Mouse (Mus musculus): ENCODE results near the gene Olfr690. TPM values are rescaled to one million over a fixed set of nuclear protein-coding genes. Genes with fewer than 3 reads are reported as not detected.

Gene Olfr690
- polyA plus RNA-seq (2015; fragmentation: Nextera tagmentation; extraction: Ambion mirVana): not detected in 2 replicates

- no peak for DNase-seq (ENCODE audit: low spot score)
- no peak for ATAC-seq (replicated peaks; ENCODE audit: low FRiP score, low read depth)
- no peaks in the 10 kb centered on the region for H3K4me1 ChIP-seq (replicated peaks; ENCODE audit: insufficient read depth, low read length)
- WGBS: 86% methylated on average over 1 of the region's 1 CpGs
- no peak within 1 kb of the TSS for H3K4me3 ChIP-seq (replicated peaks; ENCODE audit: low read depth, low read length)
- H3K4me2 ChIP-seq (ENCODE audit: low read length): no peak within 1 kb of the TSS
- no peak within 1 kb of the TSS for H3K9ac ChIP-seq (ENCODE audit: low read depth, low read length)
- H3K27ac ChIP-seq: no peak within 1 kb of the TSS
- no peaks in the 10 kb centered on the region for H3K27me3 ChIP-seq (ENCODE audit: insufficient read depth, low read length)
- no peaks in the 10 kb centered on the region for H3K9me3 ChIP-seq (replicated peaks; ENCODE audit: low read length)
- H3K36me3 ChIP-seq (ENCODE audit: insufficient read depth, low read length): no peaks in the 10 kb centered on the region
- no peak for TF ChIP-seq CTCF (IDR thresholded peaks at IDR 0.05; ENCODE audit: low read depth)
Measured at GRCm38 (mm10) chr7:105334004-105334403, at the start of gene Olfr690. Gene Olfr690 (minus strand): TSS chr7:105334104.

- WGBS: 95% methylated on average over 3 of the region's 3 CpGs
Measured at GRCm38 (mm10) chr7:105380329-105380728, 46.4 kb upstream of the Olfr690 start.

GRCm38 (mm10) chr7:105374866-105375265 lies 41.0 kb upstream of the Olfr690 start, which contains the start of gene Gm5901:
Gene Gm5901 (plus strand): TSS chr7:105375038.
- H3K4me2 ChIP-seq (ENCODE audit: low read length): no peak within 1 kb of the TSS
- no peak within 1 kb of the TSS for H3K27ac ChIP-seq
- WGBS: 92% methylated on average over 1 of the region's 1 CpGs
- no peaks in the 10 kb centered on the region for H3K4me1 ChIP-seq (replicated peaks; ENCODE audit: insufficient read depth, low read length)
- no peak for TF ChIP-seq CTCF (IDR thresholded peaks at IDR 0.05; ENCODE audit: low read depth)
- no peak for ATAC-seq (replicated peaks; ENCODE audit: low FRiP score, low read depth)
- no peaks in the 10 kb centered on the region for H3K27me3 ChIP-seq (ENCODE audit: insufficient read depth, low read length)
- H3K4me3 ChIP-seq (replicated peaks; ENCODE audit: low read depth, low read length): no peak within 1 kb of the TSS
- DNase-seq (ENCODE audit: low spot score): no peak
- H3K9me3 ChIP-seq (replicated peaks; ENCODE audit: low read length): no peaks in the 10 kb centered on the region
- H3K9ac ChIP-seq (ENCODE audit: low read depth, low read length): no peak within 1 kb of the TSS
- H3K36me3 ChIP-seq (ENCODE audit: insufficient read depth, low read length): peaks cover 23% of the 10 kb centered on the region

More at GRCm38 (mm10) chr7:105380329-105380728, 46.4 kb upstream of the Olfr690 start:
- Histone ChIP-seq H3K27ac (no peak overlapping the region), H3K9ac (ENCODE audit: low read depth, low read length) (no peak overlapping the region), H3K4me1 (replicated peaks; ENCODE audit: insufficient read depth, low read length) (no peaks in the 10 kb centered on the region), H3K4me3 (replicated peaks; ENCODE audit: low read depth, low read length) (no peak overlapping the region), H3K27me3 (ENCODE audit: insufficient read depth, low read length) (no peaks in the 10 kb centered on the region), H3K4me2 (ENCODE audit: low read length) (no peak overlapping the region), H3K36me3 (ENCODE audit: insufficient read depth, low read length) (peaks cover 57% of the 10 kb centered on the region), H3K9me3 (replicated peaks; ENCODE audit: low read length) (no peaks in the 10 kb centered on the region)
- no peak for TF ChIP-seq CTCF (IDR thresholded peaks at IDR 0.05; ENCODE audit: low read depth)
- no peak for ATAC-seq (replicated peaks; ENCODE audit: low FRiP score, low read depth)
- no peak for DNase-seq (ENCODE audit: low spot score)

- TF ChIP-seq CTCF (IDR thresholded peaks at IDR 0.05; ENCODE audit: low read depth): no peak
- Histone ChIP-seq H3K4me3 (replicated peaks; ENCODE audit: low read depth, low read length) (no peak overlapping the region), H3K27ac (no peak overlapping the region), H3K4me1 (replicated peaks; ENCODE audit: insufficient read depth, low read length) (no peaks in the 10 kb centered on the region), H3K4me2 (ENCODE audit: low read length) (no peak overlapping the region), H3K36me3 (ENCODE audit: insufficient read depth, low read length) (peaks cover 16% of the 10 kb centered on the region), H3K9ac (ENCODE audit: low read depth, low read length) (no peak overlapping the region), H3K9me3 (replicated peaks; ENCODE audit: low read length) (no peaks in the 10 kb centered on the region), H3K27me3 (ENCODE audit: insufficient read depth, low read length) (no peaks in the 10 kb centered on the region)
- no peak for ATAC-seq (replicated peaks; ENCODE audit: low FRiP score, low read depth)
- WGBS: 86% methylated on average over 3 of the region's 3 CpGs
- DNase-seq (ENCODE audit: low spot score): no peak
Measured at GRCm38 (mm10) chr7:105373976-105374375, 40.1 kb upstream of the Olfr690 start.

GRCm38 (mm10) chr7:105373509-105373908 lies 39.6 kb upstream of the Olfr690 start:
- WGBS: 83% methylated on average over 4 of the region's 4 CpGs
- no peaks in the 10 kb centered on the region for H3K4me1 ChIP-seq (replicated peaks; ENCODE audit: insufficient read depth, low read length)
- DNase-seq (ENCODE audit: low spot score): no peak

GRCm38 (mm10) chr7:105372912-105373311 lies 39.0 kb upstream of the Olfr690 start:
- 0 out of 2 replicates have a peak, but pooled peaks cover 8% of the 10 kb centered on the region for H3K36me3 ChIP-seq (ENCODE audit: insufficient read depth, low read length)
- H3K4me3 ChIP-seq (replicated peaks; ENCODE audit: low read depth, low read length): no peak overlapping the region
- no peak for TF ChIP-seq CTCF (IDR thresholded peaks at IDR 0.05; ENCODE audit: low read depth)
- no peaks in the 10 kb centered on the region for H3K4me1 ChIP-seq (replicated peaks; ENCODE audit: insufficient read depth, low read length)
- 79% methylated on average over 1 of the region's 1 CpGs for WGBS
- H3K9ac ChIP-seq (ENCODE audit: low read depth, low read length): no peak overlapping the region
- ATAC-seq (replicated peaks; ENCODE audit: low FRiP score, low read depth): no peak
- H3K27ac ChIP-seq: no peak overlapping the region
- H3K4me2 ChIP-seq (ENCODE audit: low read length): no peak overlapping the region
- DNase-seq (ENCODE audit: low spot score): no peak
- no peaks in the 10 kb centered on the region for H3K9me3 ChIP-seq (replicated peaks; ENCODE audit: low read length)
- no peaks in the 10 kb centered on the region for H3K27me3 ChIP-seq (ENCODE audit: insufficient read depth, low read length)

More at GRCm38 (mm10) chr7:105373509-105373908, 39.6 kb upstream of the Olfr690 start:
- no peak overlapping the region for H3K4me2 ChIP-seq (ENCODE audit: low read length)
- no peak for TF ChIP-seq CTCF (IDR thresholded peaks at IDR 0.05; ENCODE audit: low read depth)
- no peak overlapping the region for H3K27ac ChIP-seq
- no peaks in the 10 kb centered on the region for H3K9me3 ChIP-seq (replicated peaks; ENCODE audit: low read length)
- ATAC-seq (replicated peaks; ENCODE audit: low FRiP score, low read depth): no peak
- peaks cover 11% of the 10 kb centered on the region for H3K36me3 ChIP-seq (ENCODE audit: insufficient read depth, low read length)
- no peaks in the 10 kb centered on the region for H3K27me3 ChIP-seq (ENCODE audit: insufficient read depth, low read length)
- H3K4me3 ChIP-seq (replicated peaks; ENCODE audit: low read depth, low read length): no peak overlapping the region
- H3K9ac ChIP-seq (ENCODE audit: low read depth, low read length): no peak overlapping the region

GRCm38 (mm10) chr7:105368521-105368920 lies 34.6 kb upstream of the Olfr690 start:
- no peaks in the 10 kb centered on the region for H3K9me3 ChIP-seq (replicated peaks; ENCODE audit: low read length)
- ATAC-seq (replicated peaks; ENCODE audit: low FRiP score, low read depth) (no peak), DNase-seq (ENCODE audit: low spot score) (no peak)
- no peak overlapping the region for H3K4me3 ChIP-seq (replicated peaks; ENCODE audit: low read depth, low read length)
- no peaks in the 10 kb centered on the region for H3K27me3 ChIP-seq (ENCODE audit: insufficient read depth, low read length)
- no peak overlapping the region for H3K4me2 ChIP-seq (ENCODE audit: low read length)
- no peaks in the 10 kb centered on the region for H3K4me1 ChIP-seq (replicated peaks; ENCODE audit: insufficient read depth, low read length)
- no peak overlapping the region for H3K9ac ChIP-seq (ENCODE audit: low read depth, low read length)
- 0 out of 2 replicates have a peak, but pooled peaks cover 3% of the 10 kb centered on the region for H3K36me3 ChIP-seq (ENCODE audit: insufficient read depth, low read length)
- WGBS: 97% methylated on average over 4 of the region's 4 CpGs
- TF ChIP-seq CTCF (IDR thresholded peaks at IDR 0.05; ENCODE audit: low read depth): no peak
- H3K27ac ChIP-seq: no peak overlapping the region
